Mouse (Mus musculus) kidney, adult 11 months (tissue): ENCODE measurements at regions not wholly inside any gene's neighbourhood (a gene's known extent, or its start where the extent isn't known, plus 50 kb on each side); places are given as distances from the start of the nearest gene placed in this dataset.

Experiments used
- DNase-seq: peaks from one replicate; pipeline ENCODE4 v3.0.0; 2022

DNA sequence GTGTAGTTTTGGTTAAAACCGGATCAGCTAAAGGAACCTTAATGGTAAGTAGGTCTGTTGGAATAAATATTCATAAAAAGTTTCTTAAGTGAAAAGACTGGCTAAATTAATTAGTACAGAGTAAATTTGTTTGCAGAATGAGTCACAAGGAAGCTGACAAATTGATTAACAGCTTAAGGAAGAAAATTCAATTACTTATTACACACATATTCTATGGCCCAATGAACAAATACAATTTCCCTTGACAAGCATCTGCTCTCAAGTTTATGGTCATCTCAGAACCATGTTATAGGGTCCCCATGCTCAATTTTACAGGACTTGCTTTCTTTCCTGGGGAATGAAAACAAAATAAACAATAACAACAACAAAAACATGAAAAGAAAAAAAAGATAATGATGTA is 231.4 kb upstream of the Frg1 start:
- no peak for DNase-seq

GRCm38 (mm10) chr8:41644626-41645025 is 227.8 kb upstream of the Frg1 start:
- no peak for DNase-seq

DNA sequence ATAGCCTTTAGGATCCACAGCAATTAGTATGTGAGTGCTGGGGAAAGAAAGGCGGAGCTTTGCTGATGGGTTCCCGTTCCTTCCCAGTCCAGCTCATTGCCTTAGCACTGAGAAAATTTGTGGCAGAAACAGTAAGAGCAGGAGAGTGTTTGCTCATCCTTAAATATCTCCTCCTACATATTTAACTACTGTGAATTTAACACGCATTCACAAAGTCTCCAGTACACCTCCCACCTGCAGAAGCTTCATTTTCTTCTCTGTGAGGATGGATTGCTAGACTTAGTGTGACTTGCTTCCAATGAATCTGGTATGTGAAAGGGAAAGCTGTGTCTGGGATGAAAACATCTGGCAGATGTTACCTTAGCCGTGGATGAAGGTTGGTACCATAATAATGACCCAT is 207.0 kb upstream of the Frg1 start:
- DNase-seq, result no peak

DNA sequence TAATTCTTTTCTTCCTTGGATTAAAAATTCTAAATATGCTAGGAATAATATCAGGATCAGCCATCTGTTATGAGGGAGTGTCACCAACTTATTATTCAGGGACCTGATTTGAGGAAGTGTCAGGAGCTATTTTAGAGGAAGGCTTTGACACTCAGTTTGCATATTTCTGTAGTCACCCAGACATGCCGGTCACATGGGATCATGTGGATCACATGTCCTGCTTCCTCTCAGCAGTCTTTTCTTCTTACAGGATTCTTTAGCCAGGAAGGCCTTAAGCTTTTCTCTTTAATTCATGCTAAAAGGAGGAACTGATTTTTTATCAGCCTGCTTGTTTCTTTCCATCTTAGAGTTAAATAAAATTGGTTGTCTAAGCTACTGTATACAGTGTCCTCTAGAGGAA is 183.4 kb upstream of the Frg1 start:
- no peak for DNase-seq

GRCm38 (mm10) chr8:41594446-41594845 is 177.6 kb upstream of the Frg1 start:
- DNase-seq, result no peak

GRCm38 (mm10) chr8:41593666-41594042 is 176.8 kb upstream of the Frg1 start:
- no peak for DNase-seq

GRCm38 (mm10) chr8:41592741-41593665 is 176.1 kb upstream of the Frg1 start:
- DNase-seq, result no peak

GRCm38 (mm10) chr8:41592174-41592573 is 175.3 kb upstream of the Frg1 start:
- DNase-seq, result no peak

GRCm38 (mm10) chr8:41588157-41588556 is 171.3 kb upstream of the Frg1 start:
- DNase-seq, result no peak

GRCm38 (mm10) chr8:41573027-41573885 is 156.4 kb upstream of the Frg1 start:
- peak; percentile 11 for DNase-seq

DNA sequence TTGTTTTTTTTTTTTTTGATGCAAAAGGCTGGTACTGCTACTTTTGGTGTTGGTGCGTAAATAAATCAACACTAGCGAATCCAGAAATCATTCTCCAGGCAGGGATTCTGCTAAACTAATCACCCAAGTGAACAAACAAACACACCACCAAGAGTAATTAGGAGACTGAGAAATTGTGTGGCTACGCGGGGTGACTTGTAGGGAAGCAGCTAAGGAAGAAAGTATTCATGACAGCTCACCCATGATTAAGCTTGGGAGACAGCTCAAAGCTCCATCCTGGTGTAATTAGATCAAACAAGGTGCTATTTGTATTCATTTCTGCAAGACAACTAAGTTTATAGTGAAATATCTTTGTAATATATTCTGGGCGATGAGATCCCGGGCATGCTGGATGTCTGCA is 153.7 kb upstream of the Frg1 start:
- no peak for DNase-seq

GRCm38 (mm10) chr8:41561995-41562394 is 145.1 kb upstream of the Frg1 start:
- DNase-seq, result no peak

- no peak for DNase-seq
These were observed 139.9 kb upstream of the Frg1 start for GRCm38 (mm10) chr8:41556819-41557218.

DNA sequence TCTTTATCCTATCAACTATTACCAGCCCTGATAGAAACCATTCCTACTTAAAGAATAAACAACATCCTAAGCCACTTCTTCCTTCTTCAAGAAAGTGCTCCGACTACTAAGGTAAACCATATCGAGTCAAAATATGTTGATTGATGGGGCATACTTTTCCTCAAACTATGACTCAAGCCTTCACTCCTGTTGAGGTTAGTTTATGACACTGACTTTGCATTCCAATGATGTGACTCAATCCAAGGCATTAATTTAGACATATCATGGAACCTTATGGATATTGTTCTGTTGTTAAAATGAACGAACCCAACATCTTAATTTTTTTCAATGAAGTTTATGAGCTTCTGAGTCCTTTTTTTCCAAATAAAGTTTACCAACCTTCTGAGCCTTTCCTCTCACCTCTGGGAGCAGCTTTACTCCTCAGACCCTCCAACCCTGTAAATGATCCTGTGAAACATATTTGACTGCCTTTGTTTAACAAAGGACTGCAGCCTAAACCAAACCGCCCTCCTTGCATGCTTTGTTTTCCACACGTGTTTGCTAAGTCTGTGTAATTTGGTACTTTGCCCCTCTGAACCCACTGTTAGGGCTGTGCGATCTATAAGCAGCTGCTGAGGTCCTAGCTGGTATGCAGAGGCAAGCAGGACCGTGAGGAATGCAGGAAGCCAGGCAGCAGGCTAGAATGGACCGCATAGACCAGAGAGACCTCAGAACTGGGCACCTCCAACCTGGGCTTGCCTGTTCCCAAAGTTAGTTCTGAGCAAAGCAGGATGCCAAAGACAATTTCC is 136.1 kb upstream of the Frg1 start:
- DNase-seq, result no peak

DNA sequence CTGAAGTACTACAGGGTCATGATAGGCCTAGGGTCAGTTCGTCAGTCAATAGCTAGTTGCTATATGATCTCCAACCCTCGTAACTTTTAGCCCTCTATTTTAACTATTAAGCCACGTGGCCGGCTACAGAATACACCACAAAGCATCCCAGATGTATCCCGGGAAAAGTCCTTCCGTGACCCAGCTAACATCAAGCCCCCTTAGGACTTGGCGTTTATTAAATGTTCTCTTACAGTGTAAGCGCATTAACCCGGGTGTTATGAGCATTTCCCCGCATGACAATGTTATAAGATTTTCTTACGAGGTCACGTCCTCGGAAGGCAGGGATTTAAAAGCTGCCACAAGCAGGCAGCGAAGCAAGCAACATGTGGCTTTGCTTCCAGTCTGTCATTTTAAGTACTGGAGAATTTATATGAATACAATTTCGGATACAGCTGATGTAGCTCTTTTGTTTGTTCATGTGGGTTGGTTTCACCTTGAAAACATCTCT is 135.1 kb upstream of the Frg1 start:
- DNase-seq, result no peak

DNA sequence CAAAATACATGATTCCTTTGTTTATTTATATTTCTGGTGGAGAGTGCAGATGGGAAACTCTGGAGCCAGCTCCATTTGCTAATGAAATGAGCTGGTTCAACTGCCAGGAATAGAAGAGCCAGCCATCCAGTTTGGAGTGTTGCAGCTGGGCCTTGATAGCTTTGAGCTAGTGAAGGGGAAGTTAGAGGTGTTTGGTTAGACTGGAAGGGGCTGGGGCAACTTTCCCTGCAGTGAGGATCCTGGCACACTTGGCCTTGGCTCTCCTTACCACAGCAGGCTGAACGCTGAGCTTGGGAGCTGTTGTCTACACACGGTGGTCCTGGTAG is 133.2 kb upstream of the Frg1 start:
- DNase-seq, result no peak

GRCm38 (mm10) chr8:41549220-41550094 is 132.6 kb upstream of the Frg1 start:
- no peak for DNase-seq

GRCm38 (mm10) chr8:41547730-41548368 is 131.0 kb upstream of the Frg1 start:
- DNase-seq, result no peak

GRCm38 (mm10) chr8:41532212-41532611 is 115.3 kb upstream of the Frg1 start:
- no peak for DNase-seq

DNA sequence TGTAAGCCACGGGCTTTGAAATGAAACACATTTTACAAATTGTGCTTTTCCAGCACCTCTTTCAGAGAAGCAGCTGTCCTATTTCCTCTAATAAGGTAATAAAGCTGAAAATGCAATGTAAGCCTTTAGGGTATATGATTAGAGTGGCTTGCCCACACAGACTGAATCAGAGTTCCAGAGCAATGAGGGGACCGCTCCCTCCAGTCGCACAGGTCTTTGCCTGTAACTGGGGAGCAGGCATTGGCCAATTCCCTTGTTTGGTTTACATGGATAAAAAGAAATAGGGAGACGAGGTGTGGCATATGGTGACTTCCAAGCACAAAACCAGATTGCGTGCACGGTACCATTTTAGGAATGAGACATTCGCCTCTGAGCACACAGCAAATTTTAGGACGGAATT is 112.7 kb upstream of the Frg1 start:
- DNase-seq, result no peak

- no peak for DNase-seq
These were observed 109.4 kb upstream of the Frg1 start for GRCm38 (mm10) chr8:41526283-41526682.

- no peak for DNase-seq
These were observed 68.3 kb upstream of the Frg1 start for GRCm38 (mm10) chr8:41485163-41485562.
